Mouse (Mus musculus): ENCODE results near the gene Smim24.

GRCm38 (mm10) chr10:81382039-81382438 lies 10.8 kb upstream of the Smim24 start:
- TF ChIP-seq POLR2A (IDR thresholded peaks at IDR 0.05; ENCODE audit: low read depth, low read length) = no peak
- no peak for TF ChIP-seq CTCF (IDR thresholded peaks at IDR 0.05; ENCODE audit: extremely low read depth, insufficient read length, insufficient replicate concordance, low read depth, low read length)

Measured in small intestine, adult 2 months (tissue).